Mouse (Mus musculus) splenic B cell, adult 2 months (primary cell): ENCODE measurements around the gene Ptpn14.

Experiments used
- DNase-seq: peaks from one replicate; pipeline ENCODE4 v3.0.0-alpha.2; 2011; ENCODE audit warnings: low read depth, low spot score
- H3K27me3 ChIP-seq: 2 replicates; pipeline ENCODE4 v1.6.1; 2012; ENCODE audit warnings: mild to moderate bottlenecking, low read length, moderate library complexity, mixed read lengths; ENCODE audit not compliant: control insufficient read depth, poor library complexity, insufficient read depth, severe bottlenecking
- H3K36me3 ChIP-seq: 2 replicates; pipeline ENCODE4 v1.6.1; 2012; ENCODE audit warnings: mild to moderate bottlenecking, low read length, moderate library complexity, mixed read lengths; ENCODE audit not compliant: control insufficient read depth, poor library complexity, insufficient read depth, severe bottlenecking

Ptpn14 gene

DNA sequence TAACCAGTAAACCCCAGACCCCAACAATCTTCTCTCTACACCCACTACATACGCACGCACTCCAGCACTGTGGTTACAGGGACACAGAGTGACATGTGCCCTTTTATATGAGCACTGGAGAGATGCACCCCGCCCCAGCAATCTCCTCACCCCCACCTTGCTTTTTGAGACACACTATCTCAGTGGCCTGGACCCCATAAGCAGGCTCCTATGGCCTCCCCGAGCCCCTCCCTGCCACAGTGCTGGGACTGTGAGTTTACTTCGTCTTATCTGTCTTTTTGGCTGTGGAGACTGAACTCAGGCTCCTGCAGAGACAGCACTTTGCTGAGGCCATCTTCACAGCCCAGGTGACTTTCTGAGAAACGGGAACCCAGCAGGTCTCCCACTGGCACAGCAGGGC lies 157.9 kb downstream of the Ptpn14 start:
- no peaks in the 10 kb centered on the region for H3K36me3 ChIP-seq
- no peaks in the 10 kb centered on the region for H3K27me3 ChIP-seq
- DNase-seq = no peak

DNA sequence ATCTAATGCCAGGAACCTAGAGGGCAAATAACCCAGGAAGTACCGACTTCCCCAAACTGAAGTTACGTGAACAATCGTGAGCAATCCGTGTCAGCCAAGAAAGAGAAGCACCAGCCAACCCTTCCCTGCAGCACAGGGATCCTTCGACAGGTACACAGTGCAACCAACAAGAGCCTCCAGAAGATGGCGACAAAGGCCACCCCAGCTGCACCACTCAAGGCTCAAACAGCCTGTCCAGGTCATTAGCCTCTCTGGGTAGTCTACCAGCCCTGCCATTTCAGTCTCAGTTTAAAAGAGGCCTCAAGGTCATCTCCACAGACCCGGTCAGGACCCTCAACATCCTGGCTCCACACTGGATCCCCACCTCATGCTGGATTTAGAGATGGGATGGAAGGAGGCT lies 159.4 kb downstream of the Ptpn14 start:
- H3K36me3 ChIP-seq = no peaks in the 10 kb centered on the region
- DNase-seq = peak; percentile 72
- H3K27me3 ChIP-seq = no peaks in the 10 kb centered on the region

DNA sequence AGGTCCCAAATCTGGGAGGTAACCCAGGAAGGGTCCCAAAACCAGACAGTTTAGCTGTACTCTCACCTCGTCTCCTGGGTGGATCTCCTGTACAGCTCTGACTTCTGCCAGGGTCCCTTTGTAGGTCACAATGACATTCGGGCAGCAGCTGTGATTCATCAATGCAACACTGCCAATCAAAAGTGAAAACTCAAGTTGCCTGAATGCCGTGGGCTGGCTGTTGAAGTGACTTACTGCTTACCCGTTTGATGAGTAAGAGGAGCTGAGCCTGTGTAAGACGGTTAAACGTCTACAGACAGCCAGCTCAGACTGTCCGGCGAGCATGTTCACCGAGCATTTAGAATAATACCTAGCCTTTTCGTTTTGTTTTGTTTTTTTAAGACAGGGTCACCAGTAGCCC lies 160.7 kb downstream of the Ptpn14 start:
- Histone ChIP-seq H3K27me3 (no peaks in the 10 kb centered on the region), H3K36me3 (no peaks in the 10 kb centered on the region)
- no peak for DNase-seq

DNA sequence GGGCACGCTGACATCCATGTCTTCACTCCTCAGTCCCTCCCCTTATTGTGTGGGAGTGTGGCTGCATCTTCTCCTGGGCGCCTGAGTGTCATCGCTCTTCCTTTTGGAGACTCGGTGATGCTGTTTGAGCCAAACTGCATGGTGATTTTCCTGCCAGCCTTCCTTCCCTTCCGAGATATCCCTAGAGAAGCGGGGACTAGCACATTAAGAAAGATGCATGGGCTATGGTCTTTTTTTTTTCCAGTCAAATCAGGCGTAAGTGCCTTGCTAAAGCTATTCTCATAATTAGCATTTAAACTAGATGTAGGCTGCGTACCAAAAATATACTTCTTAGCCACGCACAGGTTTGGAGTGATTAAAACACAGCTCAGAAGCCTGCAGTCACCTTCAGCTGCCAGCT lies 166.1 kb downstream of the Ptpn14 start:
- no peaks in the 10 kb centered on the region for H3K27me3 ChIP-seq
- no peaks in the 10 kb centered on the region for H3K36me3 ChIP-seq
- DNase-seq = no peak

DNA sequence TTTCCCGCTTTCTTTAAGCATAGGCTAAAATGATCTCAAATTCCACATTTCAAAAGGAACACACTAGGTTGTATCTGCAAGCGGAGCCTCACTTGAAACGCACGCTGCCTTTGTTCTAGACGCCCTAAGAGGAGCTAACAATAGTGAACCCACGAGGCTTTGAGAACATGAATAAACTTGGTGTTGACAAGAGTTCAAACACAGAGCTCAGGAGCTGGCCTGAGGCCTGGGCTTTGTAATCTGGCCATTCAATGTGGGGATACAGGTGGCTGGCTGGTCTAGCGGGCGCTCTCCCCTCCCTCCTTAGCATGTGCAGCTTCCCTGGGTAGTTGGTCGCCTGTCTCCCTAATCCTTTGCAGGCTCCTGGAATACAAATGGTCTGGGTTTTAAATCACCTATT lies 169.8 kb downstream of the Ptpn14 start:
- no peaks in the 10 kb centered on the region for H3K36me3 ChIP-seq
- no peaks in the 10 kb centered on the region for H3K27me3 ChIP-seq
- DNase-seq = no peak

DNA sequence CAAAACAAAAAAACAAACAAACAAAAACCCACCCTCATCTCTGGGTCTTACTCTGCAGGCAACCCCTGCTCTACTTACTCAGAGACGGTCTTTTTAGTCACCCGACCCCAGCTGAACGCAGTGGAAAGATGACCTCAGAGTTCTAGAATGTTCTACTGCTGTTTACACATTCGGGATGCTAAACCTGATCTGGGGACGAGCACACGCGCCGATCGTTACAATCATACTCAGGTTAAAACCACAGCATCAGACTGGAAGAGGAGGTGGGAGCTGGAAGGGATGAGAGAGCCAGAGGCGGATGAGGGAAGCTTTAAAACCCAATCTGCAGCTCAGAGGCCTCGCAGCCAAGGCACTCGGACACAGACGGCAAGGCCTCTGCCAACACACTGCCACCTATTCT lies 170.6 kb downstream of the Ptpn14 start:
- H3K27me3 ChIP-seq = no peaks in the 10 kb centered on the region
- H3K36me3 ChIP-seq = no peaks in the 10 kb centered on the region
- no peak for DNase-seq

DNA sequence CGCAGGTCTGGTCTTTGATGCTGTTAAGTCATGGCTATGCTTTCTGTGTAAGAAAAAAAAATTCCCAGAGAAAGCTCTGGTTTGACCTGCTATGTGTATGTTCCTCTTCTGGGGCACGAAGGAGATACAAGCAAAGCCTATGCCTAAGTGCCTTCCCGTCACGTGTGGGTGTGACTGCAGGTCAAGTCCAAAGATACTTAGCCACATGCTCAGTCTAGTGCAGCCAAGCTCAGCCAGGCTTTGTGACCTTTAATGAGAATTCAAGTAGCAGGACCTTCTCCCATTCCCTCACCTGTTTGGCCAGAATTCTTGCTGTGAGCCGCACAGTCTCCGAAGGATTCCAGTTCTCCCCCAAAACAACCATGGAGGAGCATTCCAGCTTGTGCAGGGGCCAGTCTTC lies 171.5 kb downstream of the Ptpn14 start:
- DNase-seq = no peak
- Histone ChIP-seq H3K27me3 (no peaks in the 10 kb centered on the region), H3K36me3 (no peaks in the 10 kb centered on the region)

DNA sequence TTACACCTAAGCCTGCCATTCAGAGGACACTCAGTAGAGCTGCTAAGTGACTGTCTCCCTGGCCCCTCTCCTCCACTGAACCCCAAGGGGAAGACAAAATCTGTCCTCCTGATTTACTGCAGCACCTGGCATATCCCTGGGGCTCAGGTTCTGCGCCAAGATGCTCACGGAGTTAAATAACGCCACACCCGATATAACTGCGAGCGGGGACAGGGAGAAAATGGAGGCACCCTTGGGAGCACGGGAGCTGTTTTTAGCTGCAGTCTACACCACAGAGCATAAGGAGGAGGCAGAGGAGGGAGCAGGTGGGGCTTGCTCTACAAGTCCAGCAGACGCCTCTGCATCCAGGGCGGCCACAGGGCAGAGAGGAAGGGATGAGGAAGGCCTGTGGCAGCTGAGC lies 174.3 kb downstream of the Ptpn14 start:
- no peak for DNase-seq
- Histone ChIP-seq H3K27me3 (no peaks in the 10 kb centered on the region), H3K36me3 (no peaks in the 10 kb centered on the region)

DNA sequence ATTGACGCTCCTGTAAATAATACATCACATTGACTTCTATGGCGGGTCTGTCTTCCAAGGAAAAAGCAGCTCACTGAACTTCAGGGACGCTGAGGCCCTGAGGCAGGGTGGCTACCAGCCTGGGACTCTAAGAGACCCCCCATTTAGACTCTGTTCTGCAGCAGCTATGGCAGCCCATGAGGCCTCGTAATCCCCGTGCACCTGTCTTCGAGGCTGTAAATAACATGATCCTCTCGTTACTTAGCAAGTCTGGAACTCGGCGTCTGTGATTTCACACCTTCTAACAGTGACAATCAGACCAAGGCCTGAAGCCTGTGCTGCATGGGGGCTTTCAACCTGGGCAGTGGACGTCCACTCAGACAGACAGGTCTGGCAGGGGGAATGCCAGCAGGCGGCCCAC lies 175.1 kb downstream of the Ptpn14 start:
- DNase-seq = no peak
- no peaks in the 10 kb centered on the region for H3K27me3 ChIP-seq
- H3K36me3 ChIP-seq = no peaks in the 10 kb centered on the region

DNA sequence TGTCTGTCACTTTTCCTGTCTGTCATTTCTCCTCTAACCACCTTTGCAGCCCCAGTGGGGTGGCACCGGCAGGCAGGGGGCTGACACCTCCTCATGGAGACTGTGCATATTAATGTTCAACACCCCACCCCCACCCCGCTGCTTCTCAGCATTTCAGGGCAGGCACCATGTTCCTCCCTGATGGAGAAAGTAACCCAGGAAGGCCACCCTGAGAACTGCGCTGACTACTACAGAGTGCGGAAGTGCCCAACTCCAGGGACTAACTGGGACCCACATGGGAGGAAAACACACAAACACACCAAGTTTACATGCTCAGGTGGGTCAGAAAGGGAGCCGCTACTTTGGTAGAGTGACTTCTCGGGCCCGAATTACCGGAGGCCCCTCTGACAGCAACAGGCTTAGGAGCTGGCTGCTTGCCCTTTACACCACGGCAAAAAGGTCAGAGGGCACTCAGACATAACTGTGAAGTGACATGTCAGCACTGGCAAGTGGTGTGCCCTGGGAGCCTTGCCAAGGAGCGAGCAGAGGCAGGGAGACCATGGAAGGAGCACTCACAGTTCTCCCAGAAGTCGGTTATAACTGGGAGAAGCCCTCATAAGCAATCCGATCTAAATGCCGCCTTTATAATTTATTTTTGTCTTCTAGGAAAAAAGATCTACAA lies 182.7 kb downstream of the Ptpn14 start:
- no peak for DNase-seq
- H3K27me3 ChIP-seq = no peaks in the 10 kb centered on the region
- no peaks in the 10 kb centered on the region for H3K36me3 ChIP-seq

DNA sequence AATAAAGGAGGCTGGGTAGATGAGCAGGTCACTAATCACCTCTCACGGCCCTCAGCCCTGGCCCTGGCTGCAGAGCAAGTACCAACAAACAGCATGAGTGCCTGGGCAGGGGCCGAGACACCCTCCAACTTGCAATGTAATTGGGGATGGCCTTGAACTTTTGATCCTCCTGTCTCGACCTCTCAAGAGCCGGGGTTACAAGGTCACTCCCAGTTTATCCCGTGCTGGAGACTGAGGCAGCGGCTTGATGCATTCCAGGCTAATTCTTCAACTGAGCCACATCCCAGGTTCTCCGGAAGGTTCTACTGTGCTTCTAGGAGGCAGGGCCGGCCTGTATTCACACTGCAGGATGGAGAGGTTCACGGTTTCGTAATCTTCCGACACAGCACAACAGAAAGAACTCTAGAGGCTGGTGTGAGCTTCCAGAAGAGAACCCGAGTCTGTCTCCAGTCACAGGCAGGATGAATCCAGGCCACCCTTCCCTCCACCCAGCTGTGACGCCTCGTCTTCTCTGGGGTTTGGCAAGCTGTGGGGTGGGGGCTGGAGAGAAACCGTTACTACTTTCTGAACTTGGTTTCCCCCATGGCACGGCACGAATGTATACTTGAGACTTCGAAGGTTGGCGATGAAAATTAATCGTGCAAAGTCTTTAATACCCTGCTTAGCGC lies 185.2 kb downstream of the Ptpn14 start:
- Histone ChIP-seq H3K36me3 (no peaks in the 10 kb centered on the region), H3K27me3 (no peaks in the 10 kb centered on the region)
- DNase-seq = no peak

DNA sequence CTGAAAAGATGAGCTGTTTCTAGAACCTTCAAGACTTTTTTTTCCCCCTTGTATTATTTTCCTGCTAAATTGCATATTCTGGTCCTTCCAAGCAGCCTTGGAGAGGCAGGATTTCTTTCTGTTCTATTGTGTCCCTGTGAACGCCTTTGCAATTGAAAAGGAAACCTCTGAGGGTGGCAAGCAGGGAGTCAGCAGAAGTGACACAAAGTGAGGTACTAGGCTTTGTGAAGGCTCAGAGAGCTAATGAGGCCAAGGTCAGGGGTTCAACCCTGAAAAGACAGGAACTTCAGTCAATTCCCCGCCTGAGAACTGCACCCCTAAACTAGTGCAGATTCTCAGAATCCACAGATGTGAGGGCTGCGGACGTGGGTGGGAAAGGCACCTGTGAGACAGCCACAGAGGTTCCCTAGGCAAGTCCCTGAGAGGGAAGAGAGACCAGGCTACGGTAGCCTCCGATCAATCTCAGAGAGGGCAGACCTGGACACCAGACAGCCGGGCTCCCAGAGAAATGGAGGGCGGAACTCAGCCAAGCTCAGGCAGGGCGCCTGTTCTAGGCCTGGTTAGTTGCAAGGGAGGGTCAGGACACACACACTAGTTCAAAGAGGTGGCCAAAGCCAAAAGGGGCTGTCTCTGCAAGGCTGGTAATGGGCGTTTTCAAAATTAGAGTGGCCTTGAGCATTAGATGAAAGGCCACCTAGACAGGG lies 188.5 kb downstream of the Ptpn14 start:
- no peak for DNase-seq
- Histone ChIP-seq H3K27me3 (no peaks in the 10 kb centered on the region), H3K36me3 (no peaks in the 10 kb centered on the region)

DNA sequence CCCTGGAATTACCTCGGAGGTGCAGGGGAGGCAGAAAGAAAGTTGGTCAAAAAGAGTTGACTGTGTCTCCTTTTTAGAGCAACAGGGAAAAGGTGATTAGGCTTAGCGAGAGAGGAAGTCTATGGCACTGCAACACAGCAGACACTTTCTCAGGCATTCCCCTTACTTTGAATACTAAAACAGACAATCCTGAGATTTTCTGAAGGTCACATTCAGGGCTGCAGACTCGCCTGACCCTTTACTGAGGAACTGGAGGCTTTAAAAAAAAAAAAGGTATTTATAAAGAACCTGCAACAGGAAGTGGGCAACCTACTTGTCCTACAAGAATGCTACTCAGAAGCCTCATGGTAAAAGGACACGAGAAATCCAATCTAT lies 189.0 kb downstream of the Ptpn14 start:
- DNase-seq = no peak
- Histone ChIP-seq H3K27me3 (no peaks in the 10 kb centered on the region), H3K36me3 (no peaks in the 10 kb centered on the region)

DNA sequence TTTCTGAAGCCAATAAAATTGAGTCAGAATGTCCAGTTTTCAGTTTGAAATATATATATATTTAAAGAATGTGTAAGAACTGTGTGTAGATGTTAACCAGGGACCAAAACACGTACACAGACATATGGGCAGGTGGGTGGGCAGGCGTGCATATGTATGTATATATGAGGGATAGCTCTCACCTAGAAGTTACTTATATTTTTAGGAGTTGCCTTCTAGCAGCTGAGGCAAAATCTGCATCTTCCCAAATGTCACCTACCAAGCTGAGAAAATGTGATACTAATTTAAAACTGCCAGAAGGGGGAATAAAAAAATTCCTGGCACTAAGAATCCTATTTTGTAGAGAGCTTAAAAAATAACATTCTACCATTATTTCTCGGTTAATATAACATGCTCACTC lies 191.7 kb downstream of the Ptpn14 start:
- no peak for DNase-seq
- Histone ChIP-seq H3K36me3 (no peaks in the 10 kb centered on the region), H3K27me3 (no peaks in the 10 kb centered on the region)

DNA sequence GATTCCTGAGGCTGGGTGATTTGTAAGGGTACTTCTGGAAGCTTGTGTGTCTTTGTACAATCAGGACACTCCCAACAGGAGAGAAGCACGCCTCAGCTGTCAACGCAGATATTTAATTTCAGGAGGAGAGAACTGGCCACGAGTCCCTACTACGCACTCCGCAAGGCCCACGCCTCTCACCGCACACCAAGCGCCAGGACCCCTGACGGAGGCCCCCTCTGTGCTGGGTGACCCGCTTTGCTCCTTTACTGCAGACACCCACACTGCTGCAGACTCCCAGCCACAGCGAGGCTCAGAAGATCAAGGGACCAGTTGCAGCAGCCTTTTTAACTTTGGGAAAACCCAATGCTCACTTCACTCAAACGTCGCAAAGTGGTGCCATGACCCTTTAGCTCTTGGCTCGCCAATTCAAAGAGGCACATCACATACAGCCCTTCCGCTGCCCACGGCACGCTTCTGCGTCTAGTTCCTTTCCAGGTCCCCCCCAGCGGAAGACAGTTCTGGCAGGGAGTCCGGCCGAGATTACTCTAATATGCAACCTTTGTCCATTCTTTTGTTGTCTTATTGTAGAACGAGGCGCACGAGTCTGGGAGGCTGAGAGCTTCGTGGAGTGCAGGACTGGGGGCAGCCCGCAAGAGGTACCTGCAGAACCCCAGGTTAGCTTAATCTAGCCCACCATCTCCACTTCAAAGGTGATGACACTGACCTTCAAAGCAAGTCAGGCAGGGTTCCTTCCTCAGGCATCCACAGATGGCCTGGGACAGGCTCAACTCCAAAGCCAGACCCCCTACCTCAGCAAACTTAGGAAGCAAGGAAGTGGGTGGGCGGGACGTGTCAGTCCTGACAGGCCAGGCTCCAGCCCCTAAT lies 192.9 kb downstream of the Ptpn14 start:
- H3K36me3 ChIP-seq = no peaks in the 10 kb centered on the region
- H3K27me3 ChIP-seq = no peaks in the 10 kb centered on the region
- no peak for DNase-seq
